Mouse (Mus musculus): Measurements from ENCODE around the gene Cd38. TPM values are rescaled to one million over a fixed set of nuclear protein-coding genes. Genes with fewer than 3 reads are reported as not detected.
A peak's percentile ranks its signal among the peaks of the same experiment; 100 is the strongest.

The Cd38 gene
- polyA plus RNA-seq, 1 experiment from 2014 or later: 24.0 TPM

DNA sequence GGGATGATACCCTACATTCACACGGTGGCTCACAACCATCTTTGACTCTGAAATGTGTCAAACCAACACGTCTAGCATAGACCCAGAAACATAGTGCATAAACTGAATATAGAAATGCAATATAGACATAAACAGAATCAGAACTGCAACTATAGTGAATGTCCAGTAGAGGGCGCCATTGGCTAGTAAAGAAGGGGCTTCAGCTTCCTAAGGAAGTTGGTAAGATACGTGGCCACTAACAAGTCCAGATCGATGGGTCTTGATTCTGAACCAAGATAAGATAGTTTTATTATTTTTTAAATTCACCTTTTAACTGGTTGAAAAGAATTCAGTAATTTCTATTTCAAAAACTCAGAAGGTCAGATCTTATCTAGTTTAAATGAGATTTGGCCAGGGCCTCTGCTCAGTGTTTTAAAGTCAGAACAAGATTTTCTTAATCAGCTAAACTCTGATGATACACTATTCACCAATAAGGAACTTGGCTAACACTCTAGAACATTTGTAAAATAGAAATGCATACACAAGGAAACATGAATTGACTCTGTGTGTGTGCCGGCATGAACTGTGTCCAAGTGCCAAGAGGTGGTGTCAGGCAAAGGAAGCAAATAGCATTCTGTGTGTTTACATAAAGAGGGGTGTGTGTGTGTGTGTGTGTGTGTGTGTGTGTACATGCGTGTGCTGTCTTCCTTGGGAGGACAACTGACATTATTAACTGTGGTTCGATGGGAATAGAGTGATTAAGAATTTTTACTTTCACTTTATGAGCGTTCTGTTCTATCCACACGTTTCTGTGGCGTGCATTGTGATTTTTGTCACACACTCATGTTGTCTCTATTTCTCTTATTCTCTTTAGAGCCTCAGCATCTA, 27.0 kb upstream of the Cd38 start:
- H3K27me3 ChIP-seq (replicated peaks): no peaks in the 10 kb centered on the region
- H3K27ac ChIP-seq (ENCODE audit: poor library complexity, severe bottlenecking): no peak overlapping the region
- 42% methylated on average over 11 of the region's 11 CpGs for WGBS
- H3K4me2 ChIP-seq: peak overlapping the region; percentile 21; the same call in 1 of the 2 replicates
- H3K9ac ChIP-seq: no peak overlapping the region
- H3K4me1 ChIP-seq (replicated peaks): peaks cover 3% of the 10 kb centered on the region; the same call in 1 of the 2 replicates
- no peak overlapping the region for H3K4me3 ChIP-seq
- no peaks in the 10 kb centered on the region for H3K36me3 ChIP-seq
- 0 out of 2 replicates have a peak, but pooled peaks cover 4% of the 10 kb centered on the region for H3K9me3 ChIP-seq (replicated peaks)
- ATAC-seq (ENCODE audit: insufficient number of reproducible peaks, low FRiP score): no peak

GRCm38 (mm10) chr5:43842011-43842285, 26.4 kb upstream of the Cd38 start:
- H3K4me2 ChIP-seq: 0 out of 2 replicates have a peak overlapping the region, but pooled peaks have one; percentile 21
- peaks cover 3% of the 10 kb centered on the region; the same call in 1 of the 2 replicates for H3K4me1 ChIP-seq (replicated peaks)
- WGBS: 82% methylated on average over 5 of the region's 5 CpGs
- 0 out of 2 replicates have a peak, but pooled peaks cover 4% of the 10 kb centered on the region for H3K9me3 ChIP-seq (replicated peaks)
- H3K9ac ChIP-seq: no peak overlapping the region
- no peak for ATAC-seq (ENCODE audit: insufficient number of reproducible peaks, low FRiP score)
- no peak overlapping the region for H3K27ac ChIP-seq (ENCODE audit: poor library complexity, severe bottlenecking)
- H3K4me3 ChIP-seq: no peak overlapping the region
- H3K36me3 ChIP-seq: no peaks in the 10 kb centered on the region
- no peaks in the 10 kb centered on the region for H3K27me3 ChIP-seq (replicated peaks)

DNA sequence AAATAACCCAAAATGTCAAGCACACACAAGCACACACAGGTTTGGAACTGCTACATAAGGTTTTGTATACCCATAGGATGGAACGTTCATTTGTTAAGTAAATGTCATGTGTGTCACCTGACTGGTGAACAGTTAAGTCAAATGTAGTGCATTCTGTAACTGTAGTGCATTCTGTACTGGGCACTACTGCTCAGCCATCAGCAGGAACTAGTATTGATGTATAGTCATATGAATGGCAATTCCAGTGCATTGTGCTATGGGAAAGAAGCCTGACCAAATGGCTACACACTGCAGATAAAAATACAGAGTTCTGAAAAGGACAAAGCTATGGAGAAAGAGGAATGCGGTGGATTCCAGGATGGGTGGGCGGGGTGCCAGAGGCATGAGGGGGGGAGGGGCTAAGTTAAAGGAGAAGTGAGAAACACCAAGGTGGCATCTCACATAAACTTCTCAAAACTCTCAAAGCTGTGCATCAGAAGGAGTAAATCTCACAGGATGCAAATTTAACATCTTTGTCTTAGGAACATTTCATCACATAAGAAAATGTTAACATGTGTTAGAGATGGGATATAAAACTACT, 25.7 kb upstream of the Cd38 start:
- 59% methylated on average over 3 of the region's 3 CpGs for WGBS

GRCm38 (mm10) chr5:43845083-43845482, 23.3 kb upstream of the Cd38 start:
- Histone ChIP-seq H3K36me3 (no peaks in the 10 kb centered on the region), H3K27me3 (replicated peaks) (no peaks in the 10 kb centered on the region), H3K4me1 (replicated peaks) (peaks cover 3% of the 10 kb centered on the region; the same call in 1 of the 2 replicates), H3K9ac (no peak overlapping the region), H3K4me3 (no peak overlapping the region), H3K4me2 (no peak overlapping the region), H3K9me3 (replicated peaks) (0 out of 2 replicates have a peak, but pooled peaks cover 4% of the 10 kb centered on the region), H3K27ac (ENCODE audit: poor library complexity, severe bottlenecking) (no peak overlapping the region)
- 81% methylated on average over 5 of the region's 5 CpGs for WGBS
- ATAC-seq (ENCODE audit: insufficient number of reproducible peaks, low FRiP score): no peak

More for the DNA sequence above, 25.7 kb upstream of the Cd38 start:
- peaks cover 3% of the 10 kb centered on the region; the same call in 1 of the 2 replicates for H3K4me1 ChIP-seq (replicated peaks)
- no peak overlapping the region for H3K27ac ChIP-seq (ENCODE audit: poor library complexity, severe bottlenecking)
- H3K27me3 ChIP-seq (replicated peaks): no peaks in the 10 kb centered on the region
- H3K9ac ChIP-seq: no peak overlapping the region
- no peak overlapping the region for H3K4me2 ChIP-seq
- H3K4me3 ChIP-seq: no peak overlapping the region
- H3K36me3 ChIP-seq: no peaks in the 10 kb centered on the region
- H3K9me3 ChIP-seq (replicated peaks): 0 out of 2 replicates have a peak, but pooled peaks cover 4% of the 10 kb centered on the region
- no peak for ATAC-seq (ENCODE audit: insufficient number of reproducible peaks, low FRiP score)

GRCm38 (mm10) chr5:43845646-43846045, 22.7 kb upstream of the Cd38 start:
- Histone ChIP-seq H3K4me2 (no peak overlapping the region), H3K4me1 (replicated peaks) (peaks cover 3% of the 10 kb centered on the region; the same call in 1 of the 2 replicates), H3K4me3 (no peak overlapping the region), H3K9me3 (replicated peaks) (0 out of 2 replicates have a peak, but pooled peaks cover 4% of the 10 kb centered on the region), H3K9ac (no peak overlapping the region), H3K36me3 (no peaks in the 10 kb centered on the region), H3K27ac (ENCODE audit: poor library complexity, severe bottlenecking) (no peak overlapping the region), H3K27me3 (replicated peaks) (no peaks in the 10 kb centered on the region)
- no peak for ATAC-seq (ENCODE audit: insufficient number of reproducible peaks, low FRiP score)
- WGBS: 48% methylated on average over 1 of the region's 1 CpGs

DNA sequence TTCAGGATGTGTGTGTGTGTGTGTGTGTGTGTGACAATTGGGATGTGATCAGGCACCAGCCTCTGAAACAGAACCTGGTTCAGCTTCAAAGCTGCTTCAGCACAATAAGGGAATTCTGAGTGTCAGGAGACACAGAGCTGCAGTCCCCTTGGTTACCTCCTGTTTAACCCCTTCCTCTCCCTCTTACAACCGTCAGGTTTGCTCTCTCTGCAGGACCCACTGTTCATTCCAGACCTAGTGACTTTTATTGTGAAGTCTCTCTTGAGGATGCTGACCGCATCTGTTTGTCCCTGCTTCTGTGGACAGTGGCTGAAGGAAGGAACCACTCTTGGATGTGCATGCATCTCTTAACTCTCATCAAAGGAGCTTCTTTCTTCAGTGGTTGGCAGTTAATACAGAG, 22.1 kb upstream of the Cd38 start:
- WGBS: 29% methylated on average over 2 of the region's 2 CpGs
- H3K4me1 ChIP-seq (replicated peaks): peaks cover 3% of the 10 kb centered on the region; the same call in 1 of the 2 replicates

GRCm38 (mm10) chr5:43847555-43847954, 20.8 kb upstream of the Cd38 start:
- Histone ChIP-seq H3K4me1 (replicated peaks) (no peaks in the 10 kb centered on the region; the same call in 1 of the 2 replicates), H3K27ac (ENCODE audit: poor library complexity, severe bottlenecking) (no peak overlapping the region), H3K4me2 (no peak overlapping the region), H3K9me3 (replicated peaks) (0 out of 2 replicates have a peak, but pooled peaks cover 4% of the 10 kb centered on the region), H3K9ac (no peak overlapping the region), H3K4me3 (no peak overlapping the region), H3K36me3 (no peaks in the 10 kb centered on the region), H3K27me3 (replicated peaks) (no peaks in the 10 kb centered on the region)
- ATAC-seq (ENCODE audit: insufficient number of reproducible peaks, low FRiP score): no peak

More for the DNA sequence above, 22.1 kb upstream of the Cd38 start:
- no peak overlapping the region for H3K4me3 ChIP-seq
- H3K27me3 ChIP-seq (replicated peaks): no peaks in the 10 kb centered on the region
- H3K4me2 ChIP-seq: no peak overlapping the region
- ATAC-seq (ENCODE audit: insufficient number of reproducible peaks, low FRiP score): no peak
- H3K9ac ChIP-seq: no peak overlapping the region
- no peak overlapping the region for H3K27ac ChIP-seq (ENCODE audit: poor library complexity, severe bottlenecking)
- H3K9me3 ChIP-seq (replicated peaks): 0 out of 2 replicates have a peak, but pooled peaks cover 4% of the 10 kb centered on the region
- H3K36me3 ChIP-seq: no peaks in the 10 kb centered on the region

DNA sequence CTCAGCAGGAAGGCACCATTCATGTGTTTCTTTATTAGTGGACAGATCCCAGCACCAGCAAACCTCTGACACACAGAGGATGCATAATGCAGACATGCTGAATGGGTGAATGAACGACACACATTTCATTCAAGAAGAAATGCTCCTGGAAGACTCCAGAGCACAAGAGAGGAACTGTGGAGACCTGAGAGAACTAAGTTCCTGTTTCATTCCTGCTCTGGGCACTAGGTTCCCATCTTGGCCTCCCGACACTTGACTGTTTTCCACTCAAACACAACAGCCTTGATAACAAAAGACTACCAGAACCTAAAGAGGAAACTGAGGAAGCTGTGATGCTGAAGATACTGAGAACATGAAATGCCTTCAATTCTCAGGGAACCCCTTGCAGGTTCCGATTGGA, 20.1 kb upstream of the Cd38 start:
- Histone ChIP-seq H3K4me2 (no peak overlapping the region), H3K9me3 (replicated peaks) (0 out of 2 replicates have a peak, but pooled peaks cover 4% of the 10 kb centered on the region), H3K4me1 (replicated peaks) (no peaks in the 10 kb centered on the region), H3K4me3 (no peak overlapping the region), H3K27me3 (replicated peaks) (no peaks in the 10 kb centered on the region), H3K27ac (ENCODE audit: poor library complexity, severe bottlenecking) (no peak overlapping the region), H3K9ac (no peak overlapping the region), H3K36me3 (no peaks in the 10 kb centered on the region)
- no peak for ATAC-seq (ENCODE audit: insufficient number of reproducible peaks, low FRiP score)
- WGBS: 70% methylated on average over 3 of the region's 3 CpGs

GRCm38 (mm10) chr5:43853096-43853867, 15.1 kb upstream of the Cd38 start:
- Histone ChIP-seq H3K4me2 (no peak overlapping the region), H3K4me1 (replicated peaks) (peaks cover 4% of the 10 kb centered on the region; the same call in 1 of the 2 replicates), H3K27me3 (replicated peaks) (no peaks in the 10 kb centered on the region), H3K4me3 (no peak overlapping the region), H3K27ac (ENCODE audit: poor library complexity, severe bottlenecking) (no peak overlapping the region), H3K9ac (no peak overlapping the region), H3K9me3 (replicated peaks) (peaks cover 12% of the 10 kb centered on the region), H3K36me3 (no peaks in the 10 kb centered on the region)
- WGBS: 68% methylated on average over 11 of the region's 11 CpGs
- ATAC-seq (ENCODE audit: insufficient number of reproducible peaks, low FRiP score): no peak

DNA sequence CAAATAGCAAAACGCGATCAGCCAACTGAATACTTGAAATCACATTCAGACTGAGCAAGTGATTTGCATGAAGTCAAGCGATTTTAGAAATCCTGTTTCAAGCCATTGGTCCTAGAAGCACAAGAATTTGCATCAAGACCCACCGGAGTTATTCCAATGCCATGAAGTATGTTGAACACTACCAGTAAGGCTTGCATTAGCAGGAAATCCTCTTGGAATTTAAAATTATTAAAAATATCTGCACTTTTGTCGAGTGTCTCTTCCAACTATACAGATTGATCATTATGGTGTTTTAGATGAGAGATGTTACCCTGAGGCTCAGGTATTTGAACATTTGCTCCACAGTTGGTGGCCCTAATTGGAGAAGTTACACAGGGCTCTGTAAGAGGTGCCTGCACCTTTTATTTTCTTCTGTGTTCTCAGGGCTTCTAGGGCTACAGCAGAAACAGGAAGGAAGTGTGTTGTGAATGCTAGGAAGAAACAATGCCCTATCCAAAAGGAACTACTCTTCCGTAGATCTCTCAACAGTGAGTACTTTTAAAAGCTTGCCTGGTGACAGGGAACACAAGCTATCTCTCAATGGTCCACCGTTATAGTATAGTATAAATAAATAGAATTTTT, 14.4 kb upstream of the Cd38 start:
- ATAC-seq (ENCODE audit: insufficient number of reproducible peaks, low FRiP score): no peak
- H3K9me3 ChIP-seq (replicated peaks): peaks cover 12% of the 10 kb centered on the region

More for the DNA sequence above, 14.4 kb upstream of the Cd38 start:
- no peak overlapping the region for H3K4me3 ChIP-seq
- no peak overlapping the region for H3K4me2 ChIP-seq
- no peak overlapping the region for H3K27ac ChIP-seq (ENCODE audit: poor library complexity, severe bottlenecking)
- peaks cover 4% of the 10 kb centered on the region; the same call in 1 of the 2 replicates for H3K4me1 ChIP-seq (replicated peaks)
- H3K27me3 ChIP-seq (replicated peaks): no peaks in the 10 kb centered on the region
- no peaks in the 10 kb centered on the region for H3K36me3 ChIP-seq
- no peak overlapping the region for H3K9ac ChIP-seq
- WGBS: 69% methylated on average over 7 of the region's 7 CpGs

Data from heart, embryonic 12.5 days (tissue).